Mouse (Mus musculus) cortical plate, adult 2 months (tissue): ENCODE measurements at regions not wholly inside any gene's neighbourhood (a gene's known extent, or its start where the extent isn't known, plus 50 kb on each side); places are given as distances from the start of the nearest gene placed in this dataset.

Experiments used
- H3K27ac ChIP-seq: fragments of 200-500 bp; 2 replicates; pipeline ENCODE4 v1.5.1; 2012; ENCODE audit warnings: low read length, control low read depth, inconsistent platforms; ENCODE audit not compliant: insufficient read depth
- H3K4me1 ChIP-seq: fragments of 200-500 bp; 2 replicates; pipeline ENCODE4 v1.6.1; 2011; ENCODE audit warnings: low read length; ENCODE audit not compliant: control insufficient read depth, insufficient read depth
- H3K4me3 ChIP-seq: fragments of 200-500 bp; 2 replicates; pipeline ENCODE4 v1.5.1; 2011; ENCODE audit warnings: mild to moderate bottlenecking, low read length, control low read depth; ENCODE audit not compliant: insufficient read depth
- CTCF ChIP-seq: fragments of 200-500 bp; IDR thresholded peaks from 2 replicates; pipeline ENCODE4 v1.5.1; 2011; ENCODE audit warnings: mild to moderate bottlenecking, control low read depth, low read length; ENCODE audit not compliant: insufficient read depth; ENCODE audit errors: extremely low read depth
- POLR2A ChIP-seq: fragments of 200-500 bp; IDR thresholded peaks from 2 replicates; pipeline ENCODE4 v1.6.1; 2011; ENCODE audit warnings: mild to moderate bottlenecking, low read length, control low read depth; ENCODE audit not compliant: insufficient read depth; ENCODE audit errors: extremely low read depth

- H3K4me3 ChIP-seq, result no peak overlapping the region
- no peak overlapping the region for H3K27ac ChIP-seq
- H3K4me1 ChIP-seq, result no peaks in the 10 kb centered on the region
- TF ChIP-seq CTCF (no peak), POLR2A (no peak)
Measured at GRCm38 (mm10) chr10:67634795-67635194, 86.0 kb upstream of the Ado start.

DNA sequence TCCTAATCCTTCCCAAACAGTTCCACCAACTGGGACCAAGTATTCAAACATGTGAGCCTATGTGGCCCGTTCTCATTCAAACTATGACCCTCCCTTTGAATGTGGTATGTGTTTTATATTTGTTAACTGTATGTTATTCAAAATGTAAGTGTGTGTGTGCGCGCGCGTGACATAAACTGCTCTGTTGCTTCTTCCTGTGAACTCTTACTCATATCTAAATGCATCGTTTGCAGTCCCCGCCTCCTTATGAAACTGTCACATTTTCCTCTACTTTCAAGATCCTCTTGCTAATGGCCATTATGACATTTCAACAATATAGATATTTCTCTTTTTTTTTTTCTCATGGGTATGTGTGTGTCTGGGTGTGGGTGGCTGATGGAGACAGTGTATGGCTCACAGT, 84.3 kb upstream of the Ado start:
- TF ChIP-seq CTCF, result no peak
- no peak for TF ChIP-seq POLR2A
- H3K4me1 ChIP-seq, result no peaks in the 10 kb centered on the region
- H3K4me3 ChIP-seq, result no peak overlapping the region
- no peak overlapping the region for H3K27ac ChIP-seq

DNA sequence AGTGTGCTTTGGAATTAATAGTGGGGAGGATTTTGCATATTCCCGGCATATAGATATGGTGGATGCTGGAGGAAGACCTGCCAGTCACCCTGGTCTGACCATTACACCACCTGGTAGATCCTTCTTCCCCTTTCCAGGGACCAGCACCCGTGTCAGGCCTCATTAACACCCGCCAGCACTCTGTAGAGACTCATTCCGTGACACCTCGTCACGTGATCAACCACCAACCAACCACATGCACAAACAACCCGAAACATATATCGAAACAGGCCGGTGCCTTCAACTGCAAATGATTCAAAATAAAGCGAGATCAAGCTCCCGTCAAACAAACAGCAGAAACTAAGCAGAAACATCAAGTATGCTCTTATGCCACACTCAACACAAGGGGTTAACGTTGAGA, 74.6 kb upstream of the Ado start:
- TF ChIP-seq CTCF (no peak), POLR2A (no peak)

GRCm38 (mm10) chr10:67620018-67620417, 71.3 kb upstream of the Ado start:
- Histone ChIP-seq H3K4me1 (no peaks in the 10 kb centered on the region), H3K27ac (no peak overlapping the region), H3K4me3 (no peak overlapping the region)
- TF ChIP-seq CTCF (no peak), POLR2A (no peak)

More for the DNA sequence above, 74.6 kb upstream of the Ado start:
- no peak overlapping the region for H3K27ac ChIP-seq
- H3K4me1 ChIP-seq, result no peaks in the 10 kb centered on the region
- no peak overlapping the region for H3K4me3 ChIP-seq

- TF ChIP-seq POLR2A, result no peak
- no peak for TF ChIP-seq CTCF
- Histone ChIP-seq H3K27ac (no peak overlapping the region), H3K4me3 (no peak overlapping the region), H3K4me1 (no peaks in the 10 kb centered on the region)
Measured at GRCm38 (mm10) chr10:67618112-67618511, 69.4 kb upstream of the Ado start.

DNA sequence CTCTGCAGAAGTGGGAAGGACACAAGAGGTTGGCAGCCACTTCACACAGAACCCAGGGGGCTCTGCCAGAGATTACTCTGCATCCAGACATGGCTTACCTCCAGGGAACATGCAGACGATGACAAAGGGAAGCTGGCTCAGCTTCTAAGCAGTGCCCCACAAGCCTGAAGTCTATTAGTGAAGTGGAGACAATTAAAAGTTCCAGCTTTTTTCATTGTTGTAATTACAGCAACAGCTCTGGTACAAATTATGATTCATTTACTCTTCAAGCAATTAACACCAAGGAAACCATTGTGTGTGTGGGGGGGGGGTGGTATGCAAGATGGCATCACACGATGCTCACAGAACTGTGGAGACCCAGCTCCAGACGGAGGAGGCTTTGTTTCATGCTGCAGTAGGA, 66.3 kb upstream of the Ado start:
- Histone ChIP-seq H3K27ac (no peak overlapping the region), H3K4me1 (no peaks in the 10 kb centered on the region), H3K4me3 (no peak overlapping the region)
- TF ChIP-seq CTCF (no peak), POLR2A (no peak)

- no peak overlapping the region for H3K4me3 ChIP-seq
- no peak for TF ChIP-seq CTCF
- TF ChIP-seq POLR2A, result no peak
- H3K4me1 ChIP-seq, result no peaks in the 10 kb centered on the region
- no peak overlapping the region for H3K27ac ChIP-seq
Measured at GRCm38 (mm10) chr10:67610689-67611088, 61.9 kb upstream of the Ado start.

- H3K27ac ChIP-seq, result no peak overlapping the region
- no peaks in the 10 kb centered on the region for H3K4me1 ChIP-seq
- H3K4me3 ChIP-seq, result no peak overlapping the region
- TF ChIP-seq CTCF (no peak), POLR2A (no peak)
Measured at GRCm38 (mm10) chr10:67608033-67608432, 59.3 kb upstream of the Ado start.

DNA sequence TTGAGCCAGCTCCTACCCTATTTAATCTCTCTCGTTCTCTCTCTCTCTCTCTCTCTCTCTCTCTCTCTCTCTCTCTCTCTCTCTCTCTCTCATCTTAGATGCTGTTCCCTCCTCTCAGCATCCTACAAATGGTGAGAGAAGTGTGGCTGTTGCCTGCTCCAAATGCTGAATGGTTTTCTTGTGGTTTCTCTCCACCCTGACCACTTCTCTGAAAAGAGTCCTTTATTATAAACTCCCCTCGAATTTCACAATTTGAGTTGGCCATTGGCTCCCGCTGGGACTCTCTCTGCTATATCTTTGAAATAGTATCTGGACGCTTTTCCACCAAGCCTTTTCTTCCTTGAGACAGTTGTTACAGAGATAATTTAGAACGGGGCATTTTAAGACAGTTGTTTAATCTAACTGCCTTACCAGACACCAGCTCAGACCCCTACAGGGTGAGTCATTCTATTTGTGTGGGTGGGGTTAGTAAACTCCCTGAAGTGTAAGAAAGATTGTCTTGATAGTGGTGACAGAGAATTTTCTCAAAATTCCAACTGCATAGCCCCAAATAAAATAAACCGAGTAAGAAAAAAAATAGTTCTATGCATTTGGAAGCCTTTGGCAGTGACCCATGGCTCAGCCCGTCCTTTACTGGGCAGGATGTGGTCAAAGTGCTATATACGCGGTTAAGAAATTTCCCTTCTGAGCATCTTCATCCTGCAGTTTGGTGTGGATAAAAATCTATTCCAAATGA, 58.7 kb upstream of the Ado start:
- TF ChIP-seq CTCF, result no peak
- TF ChIP-seq POLR2A, result no peak
- H3K27ac ChIP-seq, result no peak overlapping the region
- H3K4me1 ChIP-seq, result no peaks in the 10 kb centered on the region
- no peak overlapping the region for H3K4me3 ChIP-seq

- Histone ChIP-seq H3K27ac (no peak overlapping the region), H3K4me3 (no peak overlapping the region), H3K4me1 (no peaks in the 10 kb centered on the region)
- TF ChIP-seq CTCF (no peak), POLR2A (no peak)
Measured at GRCm38 (mm10) chr10:67606739-67607138, 58.0 kb upstream of the Ado start.

GRCm38 (mm10) chr10:67599390-67599789, 50.6 kb upstream of the Ado start:
- Histone ChIP-seq H3K27ac (no peak overlapping the region), H3K4me3 (no peak overlapping the region), H3K4me1 (no peaks in the 10 kb centered on the region)
- no peak for TF ChIP-seq POLR2A
